Mouse (Mus musculus) gastrocnemius, postnatal 4 days (tissue): Measurements from ENCODE around the gene Acap2. TPM values are rescaled to one million over a fixed set of nuclear protein-coding genes. Genes with fewer than 3 reads are reported as not detected.

Experiments used
- DNase-seq, 2 experiments: peaks; one replicate each; pipeline ENCODE4 v3.0.0; 2021 to 2022; ENCODE audit warnings: low spot score in 2 of 2, mixed read lengths in 2 of 2
- total RNA-seq, 2 experiments: library from RNA; stranded (reverse); gene quantifications; 2 replicates each; pipeline ENCODE4 v1.2.3; 2021

Gene Acap2
- total RNA-seq, 2 experiments from 2014 or later, result 30.5 to 34.3 TPM

DNA sequence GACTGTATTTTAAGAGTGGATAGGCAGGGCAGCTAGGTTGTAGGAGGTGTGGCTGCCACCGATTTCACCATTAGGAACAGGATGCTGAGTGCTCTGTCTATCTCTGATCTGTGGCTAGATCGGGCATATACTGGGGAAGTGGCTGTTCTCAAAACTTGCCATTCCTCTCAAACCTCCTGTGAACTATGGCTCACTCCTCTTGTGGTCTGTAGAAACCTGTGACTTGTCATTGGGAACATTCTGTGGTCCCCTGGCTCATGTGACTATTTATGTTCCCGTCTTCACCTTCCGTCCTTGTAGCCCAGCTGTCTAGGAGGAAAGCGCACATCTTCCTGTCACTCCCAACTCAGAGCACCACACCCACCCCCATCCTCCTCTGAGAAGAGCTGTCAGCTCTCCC is 8.9 kb upstream of the Acap2 start:
- DNase-seq, result no peak

DNA sequence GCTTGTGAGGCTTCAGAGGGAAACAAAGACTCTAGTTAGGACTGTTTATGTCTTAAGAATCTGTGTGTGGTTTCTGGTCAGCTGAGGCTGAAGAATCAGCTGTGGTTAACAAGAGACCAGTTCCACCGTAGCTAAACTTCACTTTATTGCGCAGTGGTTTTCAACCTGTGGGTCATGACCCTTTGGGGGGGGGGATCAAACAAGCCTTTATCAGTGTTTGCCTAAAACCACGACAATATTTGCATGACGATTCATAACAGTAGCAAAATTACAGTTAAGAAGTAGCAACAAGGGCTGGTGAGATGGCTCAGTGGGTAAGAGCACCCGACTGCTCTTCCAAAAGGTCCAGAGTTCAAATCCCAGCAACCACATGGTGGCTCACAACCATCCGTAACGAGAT is 4.7 kb upstream of the Acap2 start:
- DNase-seq, result no peak

DNA sequence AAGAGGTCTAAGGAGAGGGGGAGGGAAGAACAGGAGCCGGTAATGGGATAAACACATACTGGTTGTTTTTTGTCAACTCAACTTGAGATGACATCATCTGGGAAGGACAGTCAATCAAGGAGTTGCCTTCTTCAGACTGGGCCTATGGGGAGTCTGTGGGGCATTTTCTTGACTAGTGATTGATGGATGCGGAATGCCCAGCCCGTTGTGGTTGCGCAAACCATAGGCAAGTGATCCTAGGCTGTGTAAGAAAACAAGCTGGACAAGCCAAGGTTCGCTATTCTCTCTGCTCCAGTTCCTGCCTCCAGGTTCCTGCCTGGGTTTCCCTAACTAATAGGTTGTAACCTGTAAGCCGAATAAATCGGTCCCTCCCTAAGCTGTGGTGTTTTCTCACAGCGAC is 4.1 kb upstream of the Acap2 start:
- DNase-seq, result no peak

DNA sequence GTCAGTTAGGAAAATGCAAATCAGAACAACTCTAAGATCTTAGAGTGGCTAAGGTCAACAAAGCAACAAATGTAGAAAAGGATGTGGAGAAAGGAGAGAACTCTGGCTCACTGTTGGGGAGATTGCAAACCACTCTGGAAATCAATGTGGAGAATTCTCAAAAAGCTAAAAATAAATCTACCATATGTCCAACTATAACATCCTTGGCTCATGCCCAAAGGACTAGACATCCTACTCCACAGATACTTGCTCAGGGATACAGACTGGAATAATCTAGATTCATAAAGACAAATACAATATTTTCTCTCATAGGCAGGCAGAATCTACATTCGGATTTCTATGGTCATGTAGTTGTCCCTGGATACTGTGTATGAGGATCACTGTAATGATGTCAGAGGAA is 3.2 kb upstream of the Acap2 start:
- no peak for DNase-seq

DNA sequence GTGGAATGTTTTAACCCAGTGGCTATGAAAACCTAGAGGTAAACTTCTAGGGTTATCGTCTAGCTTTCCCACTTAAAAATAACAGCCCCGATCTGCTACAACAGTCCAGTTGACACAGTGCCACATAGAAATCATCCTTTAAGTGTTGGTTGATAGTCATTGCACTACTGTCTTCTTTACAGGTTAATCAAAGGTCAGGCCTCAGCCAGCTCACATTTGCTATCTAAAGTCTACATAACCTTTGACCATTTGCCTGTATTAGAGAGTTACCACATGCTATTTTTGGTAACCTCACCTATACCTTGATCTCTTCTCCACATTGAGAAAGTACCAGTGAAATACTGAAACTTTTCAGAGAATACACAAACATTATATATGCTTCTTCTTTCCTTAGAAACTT is 659 bp upstream of the Acap2 start:
- no peak for DNase-seq

DNA sequence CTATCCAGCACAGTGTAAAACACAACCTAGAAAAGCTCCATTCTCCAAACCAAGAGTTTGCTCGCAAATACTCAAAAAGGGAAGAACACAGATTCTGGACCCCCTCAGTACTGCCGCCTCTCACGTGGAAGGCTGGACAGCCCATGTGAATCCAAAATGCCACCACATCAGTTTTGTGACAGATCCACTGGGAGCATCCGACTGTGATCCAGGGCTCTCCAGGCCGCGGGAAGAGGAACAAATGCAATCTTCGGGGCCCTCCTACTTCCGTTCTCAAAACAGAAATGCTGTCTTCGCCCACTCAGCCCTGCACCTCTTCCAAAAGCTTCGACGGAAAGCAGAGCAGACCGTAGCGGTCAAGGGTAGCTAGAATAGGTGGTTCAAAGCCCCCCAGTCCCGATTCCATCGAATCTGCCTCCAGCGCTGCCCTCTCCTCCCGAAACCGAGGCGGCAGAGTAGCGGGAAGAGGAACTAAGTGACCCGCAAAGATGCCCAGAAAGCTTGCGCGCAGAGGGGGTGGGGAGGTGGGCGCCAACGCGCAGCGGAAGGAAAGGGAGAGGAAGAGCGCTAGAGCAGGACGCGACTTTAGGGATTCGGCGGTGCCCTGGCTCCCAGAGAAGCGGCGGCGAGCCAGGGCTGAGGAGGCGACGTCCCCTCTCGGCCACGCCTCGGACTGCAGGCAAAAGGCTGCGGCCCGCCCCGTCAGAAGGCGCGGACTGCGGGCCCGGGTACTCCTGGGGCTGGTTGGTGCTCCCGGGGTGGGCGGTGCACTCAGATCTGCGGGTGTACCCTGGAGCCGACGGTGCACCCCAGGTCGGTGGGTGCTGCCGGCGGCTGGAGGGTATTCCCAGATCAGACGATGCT is 887 bp downstream of the Acap2 start:
- peak; percentile 54 to 74 for DNase-seq

DNA sequence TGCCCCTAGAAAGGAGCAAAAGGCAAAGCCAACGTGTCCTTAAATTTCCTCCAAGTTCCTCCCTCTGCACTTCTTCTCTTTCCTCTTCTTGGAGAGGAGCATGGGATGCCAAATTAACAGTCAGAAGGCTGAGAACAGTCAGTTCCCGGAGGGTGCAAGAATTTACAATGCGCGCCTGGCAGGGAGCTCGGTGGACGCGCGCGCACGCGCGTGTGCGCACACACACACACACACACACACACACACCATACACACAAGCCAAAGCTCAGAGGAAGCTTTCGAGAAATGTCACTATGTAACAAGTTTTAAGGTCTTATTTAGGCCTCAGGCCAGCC is 1.5 kb downstream of the Acap2 start:
- peak in 1 of 2 experiments; percentile 57 for DNase-seq

DNA sequence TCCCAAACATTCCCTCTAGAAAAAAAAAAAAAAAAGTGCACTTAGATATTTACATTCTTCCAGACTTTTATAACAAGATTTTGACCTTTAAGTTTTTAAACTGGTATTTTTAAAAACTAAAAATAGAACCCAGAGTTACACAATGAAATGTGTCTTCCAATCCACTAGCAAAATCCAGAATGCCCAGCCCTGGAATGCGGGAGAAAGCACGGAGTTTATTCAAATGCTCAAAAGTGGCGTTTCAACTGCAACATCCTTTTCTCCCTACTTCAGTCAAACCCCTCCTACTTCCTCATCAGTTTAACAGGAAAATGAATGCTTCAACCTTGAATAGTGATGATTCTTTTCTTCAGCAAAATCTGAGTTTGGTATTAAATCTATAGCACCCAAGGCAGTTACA is 4.1 kb downstream of the Acap2 start:
- DNase-seq, result no peak

DNA sequence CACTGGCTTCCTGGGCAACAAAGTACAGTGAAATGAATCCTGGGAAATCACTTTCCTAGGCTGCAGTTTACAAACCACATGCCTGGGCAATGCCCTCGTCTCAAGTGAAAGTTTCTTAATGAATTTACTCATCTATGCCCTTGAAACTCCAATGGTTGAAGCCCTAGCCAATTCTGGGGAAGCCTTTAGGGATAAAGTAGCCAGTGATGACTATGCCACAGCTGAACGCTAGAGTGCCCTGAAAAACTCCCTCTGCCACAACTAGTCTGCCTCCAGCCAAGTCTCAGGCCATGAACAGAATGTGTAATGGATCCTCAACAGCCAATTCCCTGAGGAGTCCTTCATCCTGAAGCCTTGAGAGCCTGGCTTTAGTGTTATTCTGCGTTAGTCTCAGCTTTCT is 8.5 kb downstream of the Acap2 start:
- DNase-seq, result no peak

DNA sequence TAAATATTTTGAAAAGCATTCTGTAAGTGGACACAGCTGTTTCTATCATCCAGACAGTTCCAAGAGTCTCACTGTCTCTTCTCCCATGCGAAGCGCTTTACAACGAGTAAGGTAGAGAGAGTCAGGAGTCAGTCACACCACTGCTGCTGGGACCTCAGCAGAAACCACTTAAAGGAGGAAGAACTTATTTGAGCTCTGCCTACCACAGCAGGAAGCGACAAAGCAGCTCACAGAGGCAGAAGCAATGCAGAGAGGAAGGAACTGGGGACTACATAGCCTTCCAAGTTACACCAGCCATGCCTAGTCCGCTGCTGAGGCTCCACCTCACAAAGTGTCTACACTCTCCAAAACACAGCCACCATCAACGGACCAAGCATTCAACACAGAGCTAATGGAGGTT is 9.2 kb downstream of the Acap2 start:
- no peak for DNase-seq

DNA sequence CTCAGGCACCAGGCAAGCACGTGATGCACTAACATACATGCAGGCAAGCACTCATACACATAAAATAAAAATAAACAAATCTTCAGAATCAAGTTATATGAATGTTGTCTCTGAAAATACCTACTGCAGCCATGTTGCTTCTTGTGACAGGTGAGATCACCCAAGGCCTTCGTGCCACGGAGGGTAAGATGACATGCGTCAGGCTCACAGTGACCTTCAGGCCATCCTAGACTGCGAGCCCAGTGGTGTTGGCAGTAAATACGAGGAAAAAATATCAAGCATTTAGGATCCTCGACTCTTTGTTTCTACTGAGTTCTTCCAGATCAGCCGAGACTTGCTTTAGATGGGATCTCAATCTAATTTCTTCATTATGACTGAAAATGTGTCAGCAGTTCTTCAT is 10.6 kb downstream of the Acap2 start:
- DNase-seq, result no peak

DNA sequence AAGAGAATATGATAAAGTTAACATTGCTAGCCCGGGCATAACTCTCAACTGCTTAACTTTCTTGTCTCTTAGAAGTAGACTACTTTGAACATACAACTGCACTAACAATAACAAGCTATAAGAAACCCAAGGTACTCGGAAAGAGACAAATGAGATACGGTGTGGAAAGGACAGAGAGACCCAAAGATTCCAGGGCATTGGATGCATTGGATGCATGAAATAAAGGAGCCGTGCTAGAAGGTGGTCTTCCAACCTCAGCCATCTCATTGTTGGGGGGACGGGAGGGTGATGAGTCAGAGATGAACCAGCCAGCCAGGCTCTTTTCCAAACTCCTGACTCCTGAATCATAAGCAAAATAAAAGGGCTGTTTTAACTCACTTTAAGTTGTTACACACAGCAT is 11.8 kb downstream of the Acap2 start:
- DNase-seq, result no peak

DNA sequence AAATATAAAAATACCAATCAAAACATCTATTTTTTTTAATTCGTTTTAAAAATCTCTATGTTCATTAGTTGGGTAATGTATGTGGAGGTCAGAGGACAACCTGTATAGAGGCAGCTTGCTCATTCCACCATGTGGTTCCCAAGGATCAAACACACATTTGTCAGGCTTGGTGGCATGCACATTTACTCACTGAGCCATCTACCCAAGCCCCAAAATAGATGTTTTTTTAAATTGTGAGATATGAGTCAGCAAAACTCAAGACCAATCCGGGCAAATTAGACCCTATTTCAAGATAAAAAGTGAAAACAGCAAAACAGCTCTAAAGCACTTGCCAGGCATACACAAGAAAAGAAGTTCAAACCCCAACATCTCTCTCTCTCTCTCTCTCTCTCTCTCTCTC is 12.2 kb downstream of the Acap2 start:
- DNase-seq, result no peak

DNA sequence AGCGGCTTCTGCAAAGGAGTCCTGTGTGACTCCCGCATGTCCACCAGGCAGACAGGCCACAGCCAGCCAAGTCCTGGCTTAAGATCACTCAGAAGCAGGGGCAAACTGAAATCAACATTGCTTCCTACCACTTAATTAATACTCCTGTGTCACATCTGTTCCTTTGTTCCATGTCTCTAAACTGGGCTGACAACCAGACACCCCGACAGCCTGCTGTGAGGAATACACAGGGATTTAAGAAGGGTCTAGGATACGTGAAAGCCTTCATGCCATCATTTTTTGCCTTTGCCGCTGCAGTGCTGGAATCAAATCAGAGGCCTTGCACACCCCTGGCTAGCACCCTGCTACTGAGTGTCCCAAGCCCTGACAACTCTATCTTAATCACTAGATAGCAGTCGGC is 12.8 kb downstream of the Acap2 start:
- no peak for DNase-seq

DNA sequence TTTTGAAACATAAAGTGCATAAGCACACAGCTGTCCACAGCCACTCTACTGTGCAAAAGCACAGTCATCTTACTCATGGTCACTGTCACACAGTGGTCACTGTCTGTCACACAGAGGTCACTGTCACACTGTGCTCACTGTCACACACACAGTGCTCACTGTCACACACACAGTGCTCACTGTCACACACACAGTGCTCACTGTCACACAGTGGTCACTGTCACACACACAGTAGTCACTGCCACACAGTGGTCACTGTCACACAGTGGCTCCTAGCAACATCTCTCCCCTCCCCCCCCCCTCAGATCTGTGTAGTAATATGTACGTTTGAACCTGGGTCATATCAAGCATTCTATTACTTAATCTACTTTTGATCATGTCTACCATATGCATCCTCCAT is 13.9 kb downstream of the Acap2 start:
- no peak for DNase-seq

DNA sequence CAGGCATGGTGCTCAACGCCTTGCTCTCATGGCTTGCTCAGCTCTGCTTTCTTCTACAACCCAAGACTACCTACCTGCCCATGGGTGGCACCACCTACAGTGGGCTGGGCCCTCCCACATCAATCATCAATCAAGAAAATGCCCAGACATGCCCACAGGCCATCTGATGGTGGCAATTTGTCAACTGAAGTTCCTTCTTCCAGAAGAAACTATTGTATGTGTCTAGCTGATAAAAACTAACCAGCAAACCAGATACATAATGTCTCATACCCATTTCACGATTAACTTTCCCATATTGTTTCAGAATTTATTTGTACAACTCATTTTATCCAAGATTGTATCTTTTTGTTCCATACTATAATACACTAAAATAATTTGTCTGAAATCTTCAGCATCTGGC is 15.3 kb downstream of the Acap2 start:
- DNase-seq, result no peak

DNA sequence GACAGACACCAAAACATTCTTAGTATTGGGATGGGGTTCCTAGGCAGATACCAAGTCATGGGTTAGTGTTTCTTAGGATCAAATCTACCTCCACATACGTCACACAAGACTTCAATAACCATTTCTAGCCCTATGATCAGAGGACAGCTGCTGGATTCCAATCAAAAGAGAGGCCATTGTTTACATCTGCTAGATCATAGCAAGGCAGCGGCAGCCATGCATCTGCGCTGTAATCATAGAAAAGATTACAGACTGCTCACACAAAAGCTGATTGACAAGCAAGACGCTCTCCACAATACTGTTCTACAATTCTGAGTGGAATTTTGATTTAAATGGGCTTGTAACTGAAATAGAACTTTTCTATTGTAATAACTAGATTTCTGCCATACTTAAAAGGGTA is 16.3 kb downstream of the Acap2 start:
- DNase-seq, result no peak

DNA sequence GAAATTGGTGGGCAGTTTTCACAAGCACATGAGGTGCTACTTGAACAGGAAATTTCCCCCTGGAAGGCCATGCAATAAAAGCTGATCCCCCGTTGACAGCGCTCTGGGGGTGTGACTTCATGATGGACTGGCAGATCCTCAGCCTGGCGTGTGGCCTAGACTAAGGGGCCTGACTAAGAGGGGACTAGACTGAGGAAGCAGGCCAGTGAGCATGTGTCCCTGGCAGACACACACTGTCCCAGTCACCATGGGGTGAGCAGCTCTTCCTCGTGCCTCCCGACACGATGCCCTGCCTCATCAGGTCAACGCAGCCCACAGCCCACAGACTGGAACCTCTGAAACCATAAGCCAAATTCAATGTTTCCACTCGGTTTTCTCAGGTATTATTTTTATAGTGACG is 18.5 kb downstream of the Acap2 start:
- peak in 1 of 2 experiments; percentile 23 for DNase-seq

DNA sequence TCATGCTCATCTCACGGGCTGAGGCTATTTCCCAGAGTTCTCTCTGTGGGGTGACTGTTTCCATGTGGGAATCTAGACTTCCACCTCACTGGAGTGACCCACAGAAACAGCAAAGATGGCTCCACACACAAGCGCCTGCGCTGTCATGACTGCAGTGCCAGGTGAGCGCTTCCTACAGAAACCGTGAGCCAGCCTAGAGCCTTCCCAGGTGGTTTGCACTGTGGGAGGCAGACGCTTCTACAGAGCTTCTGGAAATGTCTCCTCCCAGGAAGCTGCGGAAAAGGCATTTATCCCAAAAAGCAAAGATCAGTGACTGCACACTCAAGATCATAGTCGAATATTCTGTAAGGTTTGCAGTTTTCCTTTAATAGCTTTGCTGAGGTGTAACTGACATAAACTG is 20.2 kb downstream of the Acap2 start:
- no peak for DNase-seq

DNA sequence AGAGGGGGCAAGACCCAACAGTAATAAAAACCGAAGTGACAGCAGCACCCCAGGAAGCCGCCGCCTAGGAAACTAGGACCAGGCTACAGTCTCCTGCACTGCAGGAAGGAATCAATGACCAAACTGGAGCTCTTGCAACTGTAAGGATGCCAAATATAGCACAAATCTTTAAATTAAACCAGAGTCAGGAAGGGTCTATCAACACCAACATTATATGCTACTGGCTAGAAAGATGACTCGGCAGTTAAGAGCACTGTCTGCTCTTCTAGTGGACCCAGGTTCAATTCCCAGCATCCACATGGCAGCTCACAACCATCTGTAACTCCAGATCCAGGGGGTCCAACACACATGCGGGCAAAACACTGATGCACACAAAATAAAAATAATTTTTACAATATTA is 21.7 kb downstream of the Acap2 start:
- DNase-seq, result no peak

DNA sequence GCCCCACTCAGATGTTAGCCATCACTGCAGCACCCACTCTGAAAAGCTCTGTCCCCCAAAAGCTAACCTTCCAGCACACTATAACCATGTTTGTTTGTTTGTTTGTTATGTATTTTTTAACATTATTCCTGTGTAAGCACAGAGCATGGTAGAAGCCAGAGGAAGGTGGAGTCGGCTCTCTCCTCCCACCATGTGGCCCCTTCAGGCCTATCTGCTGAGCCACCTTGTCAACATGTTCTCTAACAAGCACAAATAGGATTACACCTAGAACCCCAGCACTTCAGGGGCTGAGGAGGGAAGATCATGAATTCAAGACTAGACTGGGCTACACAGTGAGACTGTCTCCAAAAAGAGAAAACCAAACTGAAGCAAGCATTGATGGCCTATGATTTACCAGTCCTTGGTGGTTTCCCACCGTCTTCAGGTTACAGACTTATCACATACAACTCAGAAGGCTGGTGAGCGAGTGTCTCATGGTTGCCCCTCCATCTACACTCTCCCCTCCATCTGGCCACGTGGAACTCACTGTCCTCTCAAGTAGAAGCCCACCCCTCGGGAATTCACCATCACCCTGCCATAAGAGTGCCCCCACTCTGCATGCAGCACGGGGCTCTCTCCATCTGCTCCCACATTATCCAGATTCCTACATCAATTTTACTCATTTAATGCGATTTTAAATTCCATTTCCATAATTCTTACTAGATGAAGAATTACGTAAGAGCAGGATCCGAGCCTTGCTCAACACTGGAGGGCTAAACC is 26.0 kb downstream of the Acap2 start:
- no peak for DNase-seq

DNA sequence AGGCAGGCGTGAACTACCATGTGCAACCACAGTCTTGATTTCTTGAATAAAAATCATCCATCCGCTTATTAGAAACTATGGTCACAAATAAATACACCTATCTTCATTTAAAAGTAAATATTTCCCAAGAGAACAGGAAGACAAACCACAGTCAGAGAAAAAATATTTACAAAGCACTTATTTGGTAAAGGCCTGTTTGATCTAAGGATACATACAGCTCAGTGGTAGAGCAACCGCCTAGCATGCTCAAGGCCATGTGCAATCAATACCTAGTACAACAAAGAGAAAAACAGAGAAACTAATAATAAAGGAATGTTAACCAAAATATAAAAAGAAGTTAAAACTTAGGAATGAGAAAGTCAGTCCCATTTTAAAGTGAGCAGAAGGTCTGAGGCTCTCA is 28.8 kb downstream of the Acap2 start:
- DNase-seq, result no peak

DNA sequence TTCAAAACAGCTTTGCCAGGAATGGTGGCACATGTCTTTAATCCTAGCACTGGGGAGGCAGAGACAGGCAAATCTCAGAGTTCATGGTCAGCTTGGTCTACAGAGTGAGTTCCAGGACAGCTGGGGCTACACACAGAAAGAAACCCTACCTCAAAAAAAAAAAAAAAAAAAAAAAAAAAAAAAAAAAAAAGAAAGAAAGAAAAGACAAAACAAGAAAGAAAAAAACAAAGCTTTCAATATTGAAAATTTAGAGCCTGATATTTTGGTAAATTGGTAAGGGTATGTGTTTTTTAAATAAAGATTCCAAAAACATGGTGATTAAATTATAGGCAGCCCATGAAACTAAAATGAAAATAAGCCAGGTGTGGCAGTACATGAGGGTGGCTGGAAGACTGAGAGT is 29.6 kb downstream of the Acap2 start:
- no peak for DNase-seq
